Mouse (Mus musculus) adrenal gland, postnatal 4 days (tissue): Measurements from ENCODE around the gene Dzip1l. TPM values are rescaled to one million over a fixed set of nuclear protein-coding genes. Genes with fewer than 3 reads are reported as not detected.
A peak's percentile ranks its signal among the peaks of the same experiment; 100 is the strongest.
"Not testable (repeated sequence)": the region's sequence is repeated elsewhere in the genome, so short reads cannot be mapped to it uniquely, and the experiment has no call there.

Experiments used
- DNase-seq, 2 experiments: peaks; one replicate each; pipeline ENCODE4 v3.0.0; 2021 to 2022; ENCODE audit warnings: low spot score in 2 of 2, mixed read lengths in 2 of 2
- long read RNA-seq, 2 experiments: library from polyadenylated mRNA; stranded (forward); transcript quantifications; one replicate each; pipeline ENCODE4 v2.0.0; 2021
- total RNA-seq, 2 experiments: library from RNA; stranded (reverse); gene quantifications; 2 replicates each; pipeline ENCODE4 v1.2.3; 2021

The Dzip1l gene
- 10 to 100 TPM; 11.2 to 15.6 TPM for total RNA-seq
- long read RNA-seq, experiment 1, partial matches to known transcripts: 1 of 3 reads
- long read RNA-seq, experiment 1, other reads (novel, unspliced or antisense): 2 of 3 reads
- long read RNA-seq, experiment 2, partial matches to known transcripts: 4 of 11 reads
- long read RNA-seq, experiment 2, other reads (novel, unspliced or antisense): 6 of 11 reads

DNA sequence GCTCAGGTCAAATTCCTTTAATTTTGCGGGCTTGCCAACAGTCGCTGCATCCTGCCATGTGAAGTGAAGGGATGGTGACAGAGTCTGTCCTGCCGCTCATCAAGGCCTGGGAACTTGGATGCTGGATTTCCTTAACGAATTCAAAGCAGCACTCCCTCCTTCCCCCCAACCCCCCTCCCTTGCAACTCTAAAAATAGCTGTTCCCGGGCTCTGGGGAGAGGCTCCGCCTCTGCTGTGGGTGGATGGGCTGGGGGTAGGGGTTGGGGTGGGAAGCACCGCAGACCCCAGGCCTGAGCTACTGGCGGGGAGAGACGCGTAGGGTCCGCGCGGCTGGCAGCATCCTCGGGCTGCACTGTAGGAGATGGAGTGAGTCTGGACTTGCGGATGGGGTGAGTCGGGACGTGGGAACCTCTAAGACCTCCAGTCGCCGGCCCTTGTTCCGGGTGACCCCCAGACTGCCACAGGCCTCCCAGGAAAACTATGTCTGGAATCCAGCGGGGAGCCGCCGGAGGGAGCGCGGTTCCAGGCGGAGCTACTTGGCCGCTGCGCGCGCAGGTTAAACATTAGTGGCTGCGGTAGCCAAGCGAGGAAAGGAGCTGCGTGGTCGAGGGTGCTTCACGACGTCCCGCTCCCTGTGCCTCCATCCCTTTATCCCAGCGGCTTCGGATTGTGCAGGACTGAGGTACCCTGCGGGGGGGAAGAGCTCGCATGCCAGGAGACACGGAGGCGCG is at the start of gene Dzip1l:
Gene Dzip1l (plus strand): TSS at position 216 of the 731 bp plus-strand sequence.
- DNase-seq: peak; percentile 32

DNA sequence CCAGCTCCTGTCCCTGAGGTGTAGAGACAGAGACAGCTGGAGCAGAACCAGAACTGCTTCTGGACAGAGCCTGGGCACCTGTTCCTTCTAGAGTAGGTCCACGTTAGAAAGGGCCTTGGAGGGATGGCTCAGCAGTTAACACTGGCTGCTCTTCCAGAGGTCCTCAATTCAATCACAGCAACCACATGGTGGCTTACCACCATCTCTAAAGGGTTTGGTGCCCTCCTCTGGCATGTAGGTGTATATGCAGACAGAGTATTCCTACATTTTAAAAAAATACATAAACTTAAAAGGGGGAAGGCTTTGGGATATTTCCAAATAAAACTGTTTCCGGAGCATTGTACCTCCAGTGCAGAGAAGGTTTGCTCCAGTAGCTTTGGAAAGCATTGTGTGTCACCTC is 48.6 kb upstream of the Dzip1l start:
- no peak for DNase-seq

DNA sequence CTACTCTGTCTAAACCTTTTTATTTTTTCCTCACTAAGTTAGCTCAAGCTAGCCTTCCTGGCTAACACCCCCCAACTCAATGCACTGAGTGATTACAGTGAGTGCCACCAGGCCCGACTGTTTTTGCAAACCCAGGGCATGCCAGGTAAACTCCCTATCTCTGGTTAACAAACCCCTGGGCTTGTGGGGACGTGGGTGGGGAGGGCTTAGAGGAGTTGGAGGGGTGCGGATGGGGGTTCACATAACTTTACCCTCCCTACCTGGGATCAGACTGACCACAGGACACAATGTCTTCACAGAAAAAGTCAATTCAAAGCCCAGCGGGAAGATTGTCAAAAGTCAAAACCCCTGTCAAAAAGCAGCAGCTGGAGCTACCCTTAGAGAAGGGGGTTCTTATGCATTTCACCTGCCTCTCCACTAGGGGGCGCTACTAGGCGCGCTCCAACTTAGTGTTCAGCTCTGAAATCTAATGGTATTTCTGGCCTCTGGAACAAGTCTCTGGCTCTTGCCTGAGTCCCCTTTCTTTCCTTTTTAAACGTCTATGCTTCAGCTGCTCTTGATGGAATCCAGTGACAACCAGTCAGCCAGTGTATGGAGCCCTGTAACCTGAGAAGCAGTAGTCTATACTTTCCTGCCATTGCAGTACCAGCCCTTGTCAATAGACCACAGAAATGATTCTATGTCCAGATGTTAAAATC is 41.6 kb upstream of the Dzip1l start:
- peak; percentile 18 to 24 for DNase-seq

DNA sequence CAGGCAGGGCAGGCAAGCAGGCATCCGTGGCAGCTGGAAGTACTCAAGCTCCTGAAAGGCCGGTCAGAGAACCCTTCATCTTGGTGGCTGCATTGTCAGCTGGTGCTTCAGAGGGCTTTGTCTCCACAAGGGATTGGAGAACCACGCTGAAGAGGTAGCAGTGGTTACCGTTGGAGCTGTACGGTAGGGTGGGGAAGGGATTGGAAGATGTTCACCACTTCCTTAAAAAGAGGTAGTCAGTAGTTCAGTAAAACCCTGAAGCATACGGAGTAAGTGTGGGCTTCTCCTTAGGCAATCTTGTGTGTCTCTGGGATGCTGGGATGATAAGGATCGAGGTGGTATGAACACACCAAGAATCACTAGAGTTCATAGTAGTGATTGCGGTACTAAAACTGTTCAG is 38.2 kb upstream of the Dzip1l start:
- DNase-seq: no peak

DNA sequence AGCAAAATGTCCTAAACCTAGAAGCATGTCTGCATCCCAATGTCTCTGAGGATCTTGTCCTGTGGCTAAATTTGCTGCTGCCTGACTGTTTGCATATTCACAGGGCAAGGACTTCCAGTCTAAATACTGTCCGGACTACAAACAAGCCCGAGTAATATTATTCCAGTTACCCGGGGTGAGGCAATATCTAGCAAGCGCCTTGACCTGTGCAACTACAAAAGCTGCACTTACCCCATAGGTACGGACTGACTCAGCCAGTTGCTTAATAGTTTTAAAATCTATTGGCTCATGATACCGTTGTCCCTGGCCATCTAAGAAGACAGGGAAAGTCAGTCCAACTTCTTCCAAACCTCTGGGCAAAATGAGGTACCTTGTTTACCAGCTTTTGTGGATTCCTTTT is 30.2 kb upstream of the Dzip1l start:
- DNase-seq: not testable (repeated sequence)

DNA sequence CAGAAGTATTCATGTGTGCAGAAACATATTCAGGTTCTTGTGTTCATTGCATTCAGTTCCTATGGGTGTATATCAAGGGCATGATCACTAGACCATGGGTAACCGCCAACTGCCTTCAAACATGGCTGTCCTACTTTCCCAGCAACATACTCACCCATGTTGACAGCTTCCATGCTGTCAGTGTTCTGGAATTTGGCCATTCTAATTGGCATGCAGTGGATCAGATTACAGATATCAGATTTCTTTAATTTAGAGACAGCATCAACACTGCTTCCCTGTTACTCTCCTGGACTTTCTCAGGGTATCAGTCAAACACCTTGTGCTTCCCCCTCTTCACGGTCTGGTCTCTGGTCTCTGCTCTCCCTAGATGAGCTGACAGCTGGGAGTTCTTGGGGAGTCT is 25.7 kb upstream of the Dzip1l start:
- DNase-seq: no peak

DNA sequence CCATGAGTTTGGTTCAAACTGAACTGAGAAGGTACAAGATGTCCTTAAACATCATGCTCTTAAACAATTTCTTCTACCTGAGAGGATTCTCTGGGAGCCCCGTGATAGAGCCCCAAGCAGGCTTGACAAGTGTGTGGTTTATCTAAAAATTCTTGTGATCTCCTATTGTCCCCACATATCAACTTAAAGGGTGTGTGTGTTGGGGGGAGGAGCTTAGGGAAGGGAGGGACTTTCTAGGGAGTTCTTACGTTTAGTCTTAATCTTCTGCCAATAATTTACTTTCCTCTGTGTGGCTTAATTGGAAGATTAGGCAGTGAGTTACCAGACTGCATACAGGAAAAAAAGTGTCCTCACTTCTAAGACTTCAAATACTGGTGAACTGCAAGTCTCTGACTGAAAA is 17.1 kb upstream of the Dzip1l start, which contains the start of gene A4gnt:
Gene A4gnt (plus strand): TSS at position 301 of the 400 bp plus-strand sequence.
- no peak for DNase-seq

DNA sequence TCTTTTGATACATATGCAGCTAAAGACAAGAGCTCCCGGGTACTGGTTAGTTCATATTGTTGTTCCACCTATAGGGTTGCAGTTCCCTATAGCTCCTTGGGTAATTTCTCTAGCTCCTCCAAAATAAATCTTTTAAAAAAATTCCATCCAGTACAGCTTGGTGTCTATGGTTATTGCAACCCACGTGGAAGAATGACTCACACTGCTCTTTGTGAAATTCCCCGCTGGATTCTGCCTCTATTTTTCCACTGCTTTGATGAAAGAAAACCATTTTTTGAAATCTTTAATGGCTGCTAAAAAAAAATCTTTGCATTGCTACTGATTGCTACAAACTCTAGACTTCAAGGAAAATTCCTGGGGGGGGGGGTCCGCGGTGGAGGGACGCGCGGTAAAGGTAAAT is 9.6 kb upstream of the Dzip1l start:
- no peak for DNase-seq

DNA sequence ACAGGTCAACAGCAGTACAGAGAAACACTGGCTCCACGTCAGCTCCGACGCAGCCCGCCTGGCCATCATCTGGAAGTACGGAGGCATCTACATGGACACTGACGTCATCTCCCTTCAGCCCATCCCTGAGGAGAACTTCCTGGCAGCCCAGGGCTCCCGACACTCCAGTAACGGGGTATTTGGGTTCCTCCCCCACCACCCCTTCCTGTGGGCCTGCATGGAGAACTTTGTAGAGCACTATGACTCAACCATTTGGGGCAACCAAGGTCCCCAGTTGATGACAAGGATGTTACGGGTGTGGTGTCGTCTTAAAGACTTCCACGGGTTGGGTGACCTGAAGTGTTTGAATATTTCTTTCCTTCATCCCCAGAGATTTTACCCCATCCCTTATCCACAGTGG is 9.1 kb upstream of the Dzip1l start:
- DNase-seq: no peak

DNA sequence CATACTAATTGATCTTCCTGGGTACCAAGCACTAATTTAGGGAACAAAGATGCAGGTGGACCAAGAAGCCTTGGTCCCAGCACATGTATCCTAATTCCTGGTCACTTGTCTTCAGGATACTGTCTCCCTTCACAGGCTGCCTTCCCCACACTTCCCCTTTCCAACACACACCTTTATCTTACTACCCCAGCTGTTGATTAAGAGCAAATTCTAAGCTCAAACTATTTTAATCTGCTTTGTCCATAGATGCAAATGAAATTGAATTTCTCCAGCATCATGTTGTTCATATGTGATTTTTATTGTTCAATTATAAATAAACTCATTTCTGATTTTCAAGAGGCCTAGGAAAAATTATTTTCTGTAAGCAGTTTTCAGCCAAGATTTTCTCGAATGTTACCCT is 7.3 kb upstream of the Dzip1l start:
- DNase-seq: no peak

DNA sequence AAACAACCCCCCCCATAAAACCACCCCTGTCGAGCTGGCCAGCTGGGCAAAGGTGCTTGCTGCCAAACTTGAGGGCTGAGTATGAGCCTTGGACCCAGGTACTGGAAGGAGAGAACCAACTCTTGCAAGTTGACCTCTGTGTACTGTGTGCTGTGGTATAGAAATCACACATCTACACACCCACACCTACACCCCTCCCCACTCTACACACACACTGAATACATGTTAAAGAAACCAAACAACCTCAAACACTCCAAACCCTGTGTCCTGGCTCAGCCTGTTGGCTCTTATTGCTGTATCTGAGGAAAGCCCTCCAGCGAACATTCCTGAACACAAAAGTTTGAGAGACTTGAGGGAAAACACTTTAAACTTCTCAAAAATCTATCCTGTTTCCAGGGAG is 6.3 kb upstream of the Dzip1l start:
- no peak for DNase-seq

DNA sequence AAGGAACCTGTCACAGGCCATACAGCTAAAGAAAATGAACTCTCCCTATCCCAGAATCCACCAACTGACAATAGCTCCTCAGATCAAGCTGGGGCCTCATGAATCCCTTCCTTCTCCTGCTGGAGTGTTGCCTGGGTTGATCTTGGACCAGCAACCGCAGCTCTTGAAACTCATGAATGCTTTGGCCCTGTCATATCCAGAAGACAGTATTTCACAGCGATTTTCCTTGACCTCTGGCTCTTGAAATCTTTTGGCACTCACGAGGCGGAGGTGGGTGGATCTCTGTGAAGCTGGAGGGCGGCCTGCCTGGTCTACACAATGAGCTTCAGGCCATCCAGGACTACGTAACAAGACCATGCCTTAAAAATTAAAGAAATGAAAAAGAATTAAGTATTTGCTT is 5.2 kb upstream of the Dzip1l start:
- DNase-seq: no peak

DNA sequence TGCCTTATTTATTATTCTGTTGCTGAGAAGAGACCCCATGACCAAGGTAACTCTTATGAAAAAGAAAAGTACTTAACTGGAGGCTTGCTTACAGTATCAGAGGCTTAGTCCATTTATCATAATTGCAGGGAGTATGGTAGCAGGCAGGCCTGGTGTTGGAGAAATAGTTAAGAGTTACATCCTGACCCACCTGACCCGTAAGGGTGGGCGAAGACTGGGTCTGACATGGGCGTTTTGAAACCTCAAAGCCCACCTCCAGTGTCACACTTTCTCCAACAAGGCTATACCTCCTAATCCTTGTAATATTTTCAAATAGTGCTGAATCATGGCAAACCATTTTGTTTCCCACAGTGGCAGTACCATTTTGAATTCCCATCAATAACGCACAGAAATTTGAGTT is 715 bp upstream of the Dzip1l start:
- no peak for DNase-seq

DNA sequence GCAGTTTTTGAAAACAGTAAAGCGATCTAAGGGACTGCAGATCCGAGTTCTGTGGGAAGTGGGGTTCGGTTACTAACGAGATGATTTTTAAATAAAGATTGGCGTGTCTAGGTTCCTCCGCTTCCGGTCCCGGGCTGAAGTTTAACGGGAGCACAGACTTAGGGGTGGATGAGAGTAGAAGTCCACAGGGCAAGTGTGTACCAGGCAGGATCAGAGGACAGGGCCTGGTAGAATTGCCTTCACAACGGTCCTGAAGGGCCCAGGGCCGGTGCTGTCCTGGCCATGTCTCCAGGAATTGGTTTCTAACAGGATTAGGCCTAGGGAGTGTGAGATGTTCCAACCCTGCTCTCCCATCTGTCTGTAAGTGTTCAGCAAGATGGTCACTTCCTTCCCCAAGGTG is 775 bp downstream of the Dzip1l start:
- DNase-seq: no peak

DNA sequence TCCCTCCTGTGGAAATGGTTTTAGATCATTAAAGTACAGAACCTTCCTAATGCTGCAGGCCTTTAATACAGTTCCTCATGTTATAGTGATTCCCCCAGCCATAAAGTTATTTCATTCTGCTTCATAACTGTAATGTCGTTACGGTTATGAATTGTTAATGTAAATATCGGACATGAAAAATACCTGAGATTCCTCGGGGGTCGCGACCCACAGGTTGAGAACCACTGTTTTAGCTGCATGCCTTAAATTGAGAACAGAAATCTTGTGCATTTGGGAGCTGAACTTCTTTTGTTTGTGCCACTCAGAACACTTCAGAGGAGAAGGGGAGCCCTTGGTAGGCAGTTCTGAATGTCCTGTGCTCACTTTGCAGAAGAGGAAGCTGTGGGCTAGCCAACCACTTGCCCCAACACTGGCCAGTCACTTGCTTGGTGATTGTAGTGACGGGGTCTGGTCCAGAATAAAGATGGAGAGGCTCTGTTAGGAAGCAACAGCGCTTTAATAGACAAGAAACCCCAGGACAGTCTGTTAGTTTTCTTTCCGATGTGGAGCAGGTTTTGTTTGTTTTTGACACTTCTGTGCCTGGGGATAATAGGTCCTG is 1.3 kb downstream of the Dzip1l start:
- DNase-seq: no peak

DNA sequence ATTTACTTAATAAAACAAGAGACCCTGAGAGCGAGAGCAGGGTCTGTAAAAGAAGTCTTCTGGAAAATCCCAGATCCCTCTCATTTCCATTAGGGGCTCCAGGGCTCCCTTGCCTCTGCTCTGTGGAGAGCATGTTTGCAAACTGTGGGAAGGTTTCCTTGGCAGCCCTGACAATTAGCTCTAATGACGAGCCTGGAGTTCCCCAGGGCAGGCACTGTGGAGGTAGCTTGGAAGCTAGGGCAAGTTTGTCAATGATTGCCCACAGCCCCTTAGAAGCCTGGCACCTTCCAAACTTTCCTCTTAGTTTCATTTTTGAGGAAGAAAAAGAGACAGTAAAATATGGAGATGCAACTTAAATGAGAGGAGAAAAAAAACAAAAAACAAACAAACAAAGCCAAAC is 2.5 kb downstream of the Dzip1l start:
- no peak for DNase-seq

DNA sequence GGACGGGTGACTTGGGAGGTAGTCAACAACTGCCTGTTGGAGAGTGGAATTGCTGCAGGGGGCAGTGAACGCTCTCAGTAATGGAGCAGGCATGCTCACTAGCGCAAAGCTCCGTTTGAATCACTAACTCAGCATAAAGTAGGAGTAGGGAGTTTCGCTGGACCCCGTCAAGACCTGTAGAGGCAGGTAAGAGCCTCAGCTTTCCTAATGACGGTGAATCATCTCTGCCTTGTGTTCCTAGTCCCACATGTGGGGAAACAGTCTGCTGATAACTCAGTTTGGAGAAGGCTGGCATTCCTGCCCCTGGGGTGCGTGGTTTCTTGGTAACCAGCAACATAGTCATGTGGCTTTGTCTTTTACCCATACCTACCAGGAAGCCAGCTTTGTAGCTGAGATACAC is 3.0 kb downstream of the Dzip1l start:
- DNase-seq: no peak

DNA sequence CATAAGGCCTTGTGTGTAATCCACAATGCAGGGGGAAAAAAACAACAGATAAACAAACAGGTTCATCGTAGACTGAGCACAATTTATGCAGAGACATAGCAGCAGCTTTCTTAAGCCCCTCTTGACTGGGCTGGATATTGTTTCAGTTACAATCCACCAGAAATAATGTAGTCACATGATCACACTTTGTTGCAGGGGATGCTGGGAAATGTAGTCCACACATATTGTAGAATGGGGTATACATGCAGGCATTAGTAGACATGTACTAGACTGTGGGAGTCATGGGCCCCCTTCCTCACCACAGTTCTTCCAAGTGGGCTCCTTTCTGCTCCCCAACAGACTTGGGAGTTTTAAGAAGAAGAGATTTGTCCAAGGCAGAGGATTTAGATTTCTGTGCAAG is 7.5 kb downstream of the Dzip1l start:
- no peak for DNase-seq

DNA sequence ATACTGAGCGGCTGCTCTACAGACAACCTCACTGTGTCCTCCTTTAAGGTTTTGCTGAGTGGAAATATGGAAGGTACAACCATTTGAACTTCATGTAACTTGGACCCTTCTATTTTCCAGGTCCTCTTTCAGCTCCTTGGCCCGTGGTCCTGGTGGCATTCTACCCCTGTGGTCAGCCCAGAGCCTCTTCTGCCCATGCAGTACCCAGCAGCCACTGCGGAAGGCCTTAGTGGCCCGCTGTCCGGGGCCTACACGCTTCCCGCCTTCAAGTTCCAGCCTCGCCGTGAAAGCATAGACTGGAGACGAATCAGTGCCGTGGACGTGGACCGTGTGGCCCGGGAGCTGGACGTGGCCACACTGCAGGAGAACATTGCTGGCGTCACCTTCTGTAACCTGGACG is 7.9 kb downstream of the Dzip1l start:
- DNase-seq: no peak

DNA sequence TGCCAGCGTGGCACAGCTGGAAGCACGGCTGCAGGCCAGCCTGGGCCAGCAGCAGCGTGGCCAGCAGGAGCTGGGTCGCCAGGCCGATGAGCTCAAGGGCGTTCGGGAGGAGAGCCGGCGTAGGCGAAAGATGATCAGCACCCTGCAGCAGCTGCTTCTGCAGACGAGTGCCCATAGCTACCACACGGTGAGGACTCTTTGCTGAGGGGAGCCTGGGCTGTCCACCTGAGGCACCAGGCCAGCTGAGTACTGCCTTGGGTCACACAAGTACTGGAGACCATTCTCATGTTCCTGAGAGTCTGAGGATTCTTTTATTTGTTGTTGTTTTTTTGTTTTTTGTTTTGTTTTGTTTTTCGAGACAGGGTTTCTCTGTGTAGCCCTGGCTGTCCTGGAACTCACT is 8.4 kb downstream of the Dzip1l start:
- DNase-seq: no peak

DNA sequence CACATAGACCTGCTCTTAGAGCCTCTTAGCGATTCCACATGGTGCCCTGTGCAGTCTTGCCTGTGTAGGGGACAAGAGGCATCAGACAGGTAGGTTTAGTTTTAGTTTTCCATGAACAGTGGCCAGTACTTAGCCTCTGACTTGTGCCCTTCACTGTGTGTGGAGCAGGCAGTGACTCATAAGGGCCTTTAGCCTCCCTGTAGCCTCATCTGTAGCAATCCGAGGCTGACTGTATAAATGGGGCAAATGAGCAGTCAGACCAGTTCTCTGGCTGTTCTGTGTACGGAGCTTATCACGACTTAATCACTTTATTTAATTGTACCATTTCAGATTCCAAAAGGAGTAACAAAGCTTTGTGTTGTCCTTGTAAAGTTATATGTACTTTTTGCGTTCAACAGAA is 10.7 kb downstream of the Dzip1l start:
- DNase-seq: no peak

DNA sequence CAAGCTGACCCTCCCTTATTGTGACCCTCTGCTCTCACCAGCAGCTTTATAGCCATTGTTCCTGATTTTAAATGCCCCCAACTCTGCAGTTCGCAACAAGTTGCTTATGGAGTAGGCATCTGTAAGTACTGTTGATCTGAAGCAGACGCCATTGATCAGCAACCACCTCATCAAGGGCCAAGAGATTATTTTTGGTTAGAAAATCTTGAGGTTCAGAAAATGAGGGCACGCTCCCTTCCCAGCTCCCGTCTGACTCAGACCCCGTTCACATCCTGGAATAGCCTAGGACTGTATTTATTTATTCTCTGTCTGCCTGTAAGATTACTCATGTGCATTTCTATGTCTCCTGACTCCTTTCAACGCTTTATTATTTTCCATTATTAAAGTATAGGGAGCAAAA is 16.1 kb downstream of the Dzip1l start:
- DNase-seq: no peak
